Mouse (Mus musculus) E14TG2a.4 (cell line): ENCODE results near the gene Ncoa3.
"Not testable (repeated sequence)": the region's sequence is repeated elsewhere in the genome, so short reads cannot be mapped to it uniquely, and the experiment has no call there.

Experiments used
- H3K27me3 ChIP-seq: 2 replicates; pipeline ENCODE4 v1.6.1; 2014; ENCODE audit warnings: low read length, control low read depth; ENCODE audit not compliant: insufficient read depth
- H3K36me3 ChIP-seq: 2 replicates; pipeline ENCODE4 v1.6.1; 2014; ENCODE audit warnings: low read length, control low read depth; ENCODE audit not compliant: insufficient read depth
- H3K4me1 ChIP-seq: replicated peaks from 2 replicates; pipeline ENCODE4 v1.6.1; 2014; ENCODE audit warnings: low read depth, low read length, control low read depth
- H3K4me3 ChIP-seq: replicated peaks from 2 replicates; pipeline ENCODE4 v1.5.1; 2014; ENCODE audit warnings: mild to moderate bottlenecking, low read length
- H3K9me3 ChIP-seq: 2 replicates; pipeline ENCODE4 v1.6.1; 2014; ENCODE audit warnings: low read length, control low read depth
- CTCF ChIP-seq: conservative IDR thresholded peaks from 2 replicates; pipeline ENCODE4 v1.5.1; 2014; ENCODE audit warnings: low read length
- NANOG ChIP-seq: IDR thresholded peaks from 2 replicates; pipeline ENCODE4 v1.6.1; 2014; ENCODE audit warnings: borderline replicate concordance, low read length, mixed read lengths
- POU5F1 ChIP-seq: IDR thresholded peaks from 2 replicates; pipeline ENCODE4 v1.6.1; 2014; ENCODE audit warnings: low read length, borderline replicate concordance

Ncoa3 gene

GRCm38 (mm10) chr2:165992270-165993172 lies at the start of gene Ncoa3:
Gene Ncoa3 (plus strand): TSS chr2:165992636.
- H3K4me3 ChIP-seq = peak within 1 kb of the TSS; percentile 97
- TF ChIP-seq POU5F1 = no peak
- no peaks in the 10 kb centered on the region for H3K27me3 ChIP-seq

DNA sequence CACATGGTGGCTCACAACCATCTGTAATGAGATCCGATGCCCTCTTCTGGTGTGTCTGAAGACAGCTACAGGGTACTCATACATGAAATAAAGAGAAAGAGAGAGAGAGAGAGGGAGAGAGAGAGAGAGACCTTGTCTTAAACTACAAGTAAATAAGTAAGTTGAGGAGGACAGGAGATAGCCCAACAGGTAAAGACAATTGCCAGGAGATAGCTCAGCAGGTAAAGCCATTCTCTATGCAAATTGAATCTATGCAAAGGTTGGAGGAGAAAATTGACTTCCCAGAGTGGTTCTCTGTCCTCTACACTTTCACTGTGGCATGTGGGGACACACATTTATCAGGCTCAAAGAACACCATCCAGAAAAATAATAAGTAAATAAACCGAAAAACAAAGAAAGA lies 49.3 kb upstream of the Ncoa3 start:
- H3K36me3 ChIP-seq = no peaks in the 10 kb centered on the region
- TF ChIP-seq NANOG = peak; percentile 96
- no peak for TF ChIP-seq CTCF

More at GRCm38 (mm10) chr2:165992270-165993172, at the start of gene Ncoa3:
- Histone ChIP-seq H3K4me1 (peaks cover 86% of the 10 kb centered on the region), H3K36me3 (peaks cover 26% of the 10 kb centered on the region), H3K9me3 (no peaks in the 10 kb centered on the region)

DNA sequence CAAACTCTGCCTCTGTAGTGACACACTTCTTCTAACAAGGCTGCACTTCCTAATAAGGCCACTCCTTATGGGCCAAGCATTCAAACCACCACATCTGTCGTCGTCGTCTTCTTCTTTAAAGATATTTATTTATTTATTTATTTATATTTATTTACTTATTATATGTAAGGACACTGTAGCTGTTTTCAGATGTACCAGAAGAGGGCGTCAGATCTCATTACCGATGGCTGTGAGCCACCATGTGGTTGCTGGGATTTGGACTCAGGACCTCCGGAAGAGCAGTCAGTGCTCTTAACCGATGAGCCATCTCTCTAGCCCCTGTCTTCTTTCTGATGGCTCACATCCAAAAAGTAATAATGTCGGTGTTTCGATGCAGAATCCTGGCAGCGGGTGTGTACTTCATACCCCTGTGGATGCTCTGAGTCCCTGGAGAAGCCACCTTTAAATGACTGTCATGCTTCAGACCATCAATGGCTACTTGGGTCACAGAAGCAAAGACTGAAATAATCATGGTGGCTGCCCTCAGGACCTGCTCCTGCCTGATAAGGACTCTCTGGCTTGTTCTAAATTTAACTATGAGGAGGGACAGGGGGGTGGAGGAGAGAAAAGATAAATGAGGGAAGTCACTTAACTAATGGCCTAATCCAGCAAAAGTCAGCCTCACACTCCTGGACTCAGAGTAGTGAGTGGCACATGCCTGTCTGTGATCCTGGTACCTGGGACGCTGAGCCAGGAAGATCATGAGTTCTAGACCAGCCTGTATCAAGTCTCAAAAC lies 47.7 kb upstream of the Ncoa3 start:
- H3K27me3 ChIP-seq = peaks cover 24% of the 10 kb centered on the region
- H3K9me3 ChIP-seq = peaks cover 3% of the 10 kb centered on the region; the same call in 1 of the 2 replicates
- no peak for TF ChIP-seq NANOG
- TF ChIP-seq CTCF = peak; percentile 25; the same call in 1 of the 2 replicates
- H3K4me3 ChIP-seq = no peak overlapping the region
- peaks cover 31% of the 10 kb centered on the region for H3K4me1 ChIP-seq
- H3K36me3 ChIP-seq = no peaks in the 10 kb centered on the region

More for the DNA sequence above, 49.3 kb upstream of the Ncoa3 start:
- no peaks in the 10 kb centered on the region for H3K9me3 ChIP-seq
- H3K4me3 ChIP-seq = no peak overlapping the region
- peaks cover 31% of the 10 kb centered on the region for H3K4me1 ChIP-seq
- peaks cover 23% of the 10 kb centered on the region for H3K27me3 ChIP-seq

GRCm38 (mm10) chr2:165946046-165946564 lies 46.3 kb upstream of the Ncoa3 start:
- Histone ChIP-seq H3K4me1 (peaks cover 31% of the 10 kb centered on the region), H3K36me3 (no peaks in the 10 kb centered on the region), H3K27me3 (peaks cover 26% of the 10 kb centered on the region), H3K9me3 (peaks cover 4% of the 10 kb centered on the region; the same call in 1 of the 2 replicates), H3K4me3 (no peak overlapping the region)
- no peak for TF ChIP-seq CTCF
- TF ChIP-seq NANOG = no peak
- TF ChIP-seq POU5F1 = no peak

- peaks cover 30% of the 10 kb centered on the region for H3K4me1 ChIP-seq
- no peak for TF ChIP-seq POU5F1
- H3K36me3 ChIP-seq = no peaks in the 10 kb centered on the region
Observed at GRCm38 (mm10) chr2:165948007-165948406, 44.4 kb upstream of the Ncoa3 start.

GRCm38 (mm10) chr2:165948785-165949184 lies 43.7 kb upstream of the Ncoa3 start:
- peaks cover 32% of the 10 kb centered on the region for H3K27me3 ChIP-seq
- peaks cover 24% of the 10 kb centered on the region for H3K4me1 ChIP-seq

More at GRCm38 (mm10) chr2:165948007-165948406, 44.4 kb upstream of the Ncoa3 start:
- Histone ChIP-seq H3K4me3 (no peak overlapping the region), H3K9me3 (peaks cover 4% of the 10 kb centered on the region; the same call in 1 of the 2 replicates), H3K27me3 (peaks cover 32% of the 10 kb centered on the region)

DNA sequence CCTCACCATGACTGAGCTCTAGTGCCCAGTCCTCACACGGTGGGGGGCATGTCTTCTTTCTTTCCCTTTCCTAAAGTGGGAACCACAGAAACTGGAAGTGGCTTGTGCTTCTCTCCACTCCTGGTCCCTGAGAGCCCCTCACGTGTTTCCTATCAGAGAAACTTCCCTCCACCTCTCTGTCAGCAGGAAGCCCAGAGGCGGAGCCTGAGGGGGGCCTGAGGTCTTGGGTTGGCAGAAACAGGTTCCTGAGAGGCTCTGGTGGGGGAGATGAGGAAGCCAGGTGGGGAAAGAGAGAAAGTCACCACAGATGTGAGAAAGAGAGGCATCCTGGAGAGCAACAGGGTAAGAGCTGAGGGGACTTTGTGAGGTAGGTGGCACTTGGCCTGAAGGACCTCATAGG lies 42.7 kb upstream of the Ncoa3 start:
- Histone ChIP-seq H3K36me3 (no peaks in the 10 kb centered on the region), H3K9me3 (peaks cover 4% of the 10 kb centered on the region; the same call in 1 of the 2 replicates), H3K4me1 (peaks cover 20% of the 10 kb centered on the region), H3K4me3 (no peak overlapping the region), H3K27me3 (peaks cover 37% of the 10 kb centered on the region)
- no peak for TF ChIP-seq CTCF
- TF ChIP-seq POU5F1 = no peak
- no peak for TF ChIP-seq NANOG

More at GRCm38 (mm10) chr2:165948785-165949184, 43.7 kb upstream of the Ncoa3 start:
- H3K36me3 ChIP-seq, H3K4me3 ChIP-seq, H3K9me3 ChIP-seq: not testable (repeated sequence)

- peaks cover 24% of the 10 kb centered on the region for H3K4me1 ChIP-seq
- H3K4me3 ChIP-seq = no peak overlapping the region
- peaks cover 44% of the 10 kb centered on the region for H3K27me3 ChIP-seq
- H3K9me3 ChIP-seq = peaks cover 4% of the 10 kb centered on the region; the same call in 1 of the 2 replicates
- no peak for TF ChIP-seq POU5F1
- no peak for TF ChIP-seq NANOG
- no peak for TF ChIP-seq CTCF
- no peaks in the 10 kb centered on the region for H3K36me3 ChIP-seq
Observed at GRCm38 (mm10) chr2:165951432-165952068, 40.9 kb upstream of the Ncoa3 start.
